Mouse (Mus musculus) forebrain, embryonic 16.5 days (tissue): ENCODE results near the gene Gm7534. TPM values are rescaled to one million over a fixed set of nuclear protein-coding genes. Genes with fewer than 3 reads are reported as not detected.
"Not testable (repeated sequence)": the region's sequence is repeated elsewhere in the genome, so short reads cannot be mapped to it uniquely, and the experiment has no call there.

Experiments
- ATAC-seq: fragments of 200-750 bp; cut with Nextera tagmentation; 2 replicates; pipeline ENCODE4 v1.8.0; 2017; ENCODE audit warnings: mild to moderate bottlenecking, moderate library complexity
- H3K27ac ChIP-seq: fragments of 300-500 bp; sonication (generic); 2 replicates; pipeline ENCODE4 v1.5.1; 2014; ENCODE audit warnings: low read length, control low read depth
- H3K27me3 ChIP-seq: fragments of 300-500 bp; sonication (generic); replicated peaks from 2 replicates; pipeline ENCODE4 v1.6.1; 2014; ENCODE audit warnings: low read length; ENCODE audit not compliant: control insufficient read depth, insufficient read depth
- H3K36me3 ChIP-seq: fragments of 300-500 bp; sonication (generic); 2 replicates; pipeline ENCODE4 v1.6.1; 2014; ENCODE audit not compliant: control insufficient read depth, insufficient read depth
- H3K4me1 ChIP-seq: fragments of 300-500 bp; sonication (generic); replicated peaks from 2 replicates; pipeline ENCODE4 v1.6.1; 2014; ENCODE audit warnings: low read length; ENCODE audit not compliant: control insufficient read depth, insufficient read depth
- H3K4me2 ChIP-seq: fragments of 300-500 bp; sonication (generic); 2 replicates; pipeline ENCODE4 v1.6.1; 2014; ENCODE audit warnings: mild to moderate bottlenecking, low read length, control low read depth
- H3K4me3 ChIP-seq: fragments of 300-500 bp; sonication (generic); replicated peaks from 2 replicates; pipeline ENCODE4 v1.5.1; 2014; ENCODE audit warnings: mild to moderate bottlenecking, low read length, control low read depth
- H3K9ac ChIP-seq: fragments of 300-500 bp; sonication (generic); replicated peaks from 2 replicates; pipeline ENCODE4 v1.6.1; 2014; ENCODE audit warnings: low read depth, low read length, control low read depth
- H3K9me3 ChIP-seq: fragments of 300-500 bp; sonication (generic); 2 replicates; pipeline ENCODE4 v1.6.1; 2016; ENCODE audit warnings: low read length; ENCODE audit not compliant: control insufficient read depth
- WGBS: fragments of 180-500 bp; shearing (Covaris S2); extraction: QIAGEN DNeasy Blood & Tissue Kit; methylation state at CpG from one replicate; pipeline ENCODE4 v1.1.7; 2014; 5-methylcytosine and 5-hydroxymethylcytosine counted together
- polyA plus RNA-seq: library from polyadenylated mRNA; unstranded; fragments of >200 nt; fragmentation: Nextera tagmentation; extraction: Ambion mirVana; gene quantifications from 2 replicates; pipeline ENCODE4 v1.2.1, GENCODE M21; 2015

Gene Gm7534
- polyA plus RNA-seq, 1 experiment from 2014 or later: not detected

GRCm38 (mm10) chr4:134172391-134172790 is 30.4 kb downstream of the Gm7534 start:
- H3K9me3 ChIP-seq: no peaks in the 10 kb centered on the region
- no peak overlapping the region for H3K9ac ChIP-seq
- no peak for ATAC-seq
- no peaks in the 10 kb centered on the region for H3K27me3 ChIP-seq
- H3K36me3 ChIP-seq: no peaks in the 10 kb centered on the region; the same call in 1 of the 2 replicates
- no peak overlapping the region for H3K4me2 ChIP-seq
- H3K4me1 ChIP-seq: no peaks in the 10 kb centered on the region
- H3K27ac ChIP-seq: no peak overlapping the region
- WGBS: 69% methylated on average over 3 of the region's 3 CpGs
- H3K4me3 ChIP-seq: no peak overlapping the region

- ATAC-seq: no peak
- Histone ChIP-seq H3K27me3 (no peaks in the 10 kb centered on the region), H3K27ac (no peak overlapping the region), H3K4me3 (no peak overlapping the region), H3K36me3 (no peaks in the 10 kb centered on the region), H3K4me2 (no peak overlapping the region), H3K4me1 (no peaks in the 10 kb centered on the region), H3K9me3 (no peaks in the 10 kb centered on the region), H3K9ac (no peak overlapping the region)
- 94% methylated on average over 3 of the region's 3 CpGs for WGBS
Measured at GRCm38 (mm10) chr4:134166906-134167305, 35.9 kb downstream of the Gm7534 start.

DNA sequence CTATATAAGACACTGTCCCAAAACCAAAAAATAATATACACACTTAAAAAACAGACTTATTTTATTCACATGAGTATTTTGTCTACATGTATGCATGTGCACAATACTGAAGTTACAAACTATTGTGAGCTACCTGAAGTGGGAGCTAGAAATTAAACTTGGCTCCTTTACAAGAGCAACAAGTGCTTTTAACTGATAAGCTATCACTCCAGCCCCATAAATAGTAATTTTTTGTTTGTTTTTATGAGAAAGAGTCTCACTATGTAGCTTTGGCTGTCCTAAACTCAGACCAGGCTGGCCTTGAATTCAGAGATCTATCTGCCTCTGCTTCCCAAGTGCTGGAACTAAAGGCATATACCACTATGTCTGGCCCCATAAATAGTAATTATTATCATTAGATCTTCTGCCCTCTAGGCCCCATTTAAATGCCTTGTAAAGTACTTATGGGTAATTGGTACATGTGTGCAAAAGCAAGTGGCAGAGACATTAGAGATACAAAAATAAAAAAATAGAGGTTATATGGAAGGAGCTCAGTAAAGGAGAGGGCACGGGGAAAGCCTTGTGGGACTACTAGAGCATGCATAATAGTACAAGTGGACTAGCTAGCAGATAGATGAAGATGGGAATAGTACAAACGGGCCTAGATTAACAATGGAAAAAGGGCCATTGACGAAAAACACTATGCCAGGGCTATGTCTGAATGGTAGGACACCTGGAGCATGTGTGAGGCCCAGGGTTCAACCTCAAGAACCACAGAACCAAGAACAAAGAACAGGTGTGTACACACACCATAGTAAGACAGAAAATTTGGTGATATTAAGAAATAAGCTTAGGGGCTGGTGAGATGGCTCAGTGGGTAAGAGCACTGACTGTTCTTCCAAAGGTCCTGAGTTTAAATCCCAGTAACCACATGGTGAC is 37.0 kb downstream of the Gm7534 start:
- Histone ChIP-seq H3K4me2 (no peak overlapping the region), H3K27me3 (no peaks in the 10 kb centered on the region), H3K27ac (no peak overlapping the region), H3K4me1 (no peaks in the 10 kb centered on the region), H3K4me3 (no peak overlapping the region), H3K9ac (no peak overlapping the region), H3K36me3 (no peaks in the 10 kb centered on the region), H3K9me3 (no peaks in the 10 kb centered on the region)
- ATAC-seq: no peak
- WGBS: 83% methylated on average over 3 of the region's 3 CpGs

DNA sequence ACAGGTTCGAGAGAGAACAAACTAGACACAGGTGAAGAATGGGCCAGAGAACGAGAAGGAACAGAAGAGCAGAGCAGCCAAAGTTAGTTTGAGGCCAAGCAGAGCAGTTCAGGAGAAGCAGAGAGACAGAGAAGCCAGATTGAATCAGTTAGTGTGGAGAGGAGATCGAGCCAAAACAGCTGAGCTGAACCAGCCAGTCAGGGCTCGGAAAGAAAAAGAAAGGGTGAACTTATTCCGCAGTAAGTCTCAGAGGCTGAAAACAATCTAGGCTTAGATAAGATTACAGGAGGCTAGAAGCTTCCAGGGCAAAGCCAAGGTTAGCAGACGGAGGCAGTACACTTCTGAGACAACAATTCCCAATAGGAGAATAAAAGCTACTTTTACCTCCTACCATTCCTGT is 37.8 kb downstream of the Gm7534 start:
- no peak overlapping the region for H3K4me3 ChIP-seq
- no peak overlapping the region for H3K4me2 ChIP-seq
- H3K9ac ChIP-seq: no peak overlapping the region
- H3K27ac ChIP-seq: no peak overlapping the region
- ATAC-seq: no peak
- H3K27me3 ChIP-seq: no peaks in the 10 kb centered on the region
- H3K9me3 ChIP-seq: no peaks in the 10 kb centered on the region
- WGBS: 85% methylated on average over 6 of the region's 6 CpGs
- no peaks in the 10 kb centered on the region for H3K36me3 ChIP-seq
- H3K4me1 ChIP-seq: no peaks in the 10 kb centered on the region

GRCm38 (mm10) chr4:134164591-134164990 is 38.2 kb downstream of the Gm7534 start:
- H3K4me3 ChIP-seq: no peak overlapping the region
- no peaks in the 10 kb centered on the region for H3K9me3 ChIP-seq
- H3K4me2 ChIP-seq: no peak overlapping the region
- ATAC-seq: no peak
- H3K9ac ChIP-seq: no peak overlapping the region
- no peaks in the 10 kb centered on the region for H3K27me3 ChIP-seq
- H3K27ac ChIP-seq: no peak overlapping the region
- WGBS: 94% methylated on average over 4 of the region's 6 CpGs
- H3K4me1 ChIP-seq: no peaks in the 10 kb centered on the region
- no peaks in the 10 kb centered on the region for H3K36me3 ChIP-seq

DNA sequence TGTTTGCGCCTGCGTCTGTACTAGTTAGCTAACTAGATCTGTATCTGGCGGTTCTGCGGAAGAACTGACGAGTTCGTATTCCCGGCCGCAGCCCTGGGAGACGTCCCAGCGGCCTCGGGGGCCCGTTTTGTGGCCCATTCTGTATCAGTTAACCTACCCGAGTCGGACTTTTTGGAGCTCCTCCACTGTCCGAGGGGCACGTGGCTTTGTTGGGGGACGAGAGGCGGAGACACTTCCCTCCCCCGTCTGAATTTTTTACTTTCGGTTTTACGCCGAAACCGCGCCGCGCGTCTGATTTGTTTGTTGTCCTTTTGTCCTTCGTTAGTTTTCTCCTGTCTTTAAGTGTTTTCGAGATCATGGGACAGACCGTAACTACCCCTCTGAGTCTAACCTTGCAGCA is 42.7 kb downstream of the Gm7534 start:
- H3K4me3 ChIP-seq: peak overlapping the region; percentile 53
- ATAC-seq: not testable (repeated sequence)
- WGBS: 7% methylated on average over 25 of the region's 30 CpGs

GRCm38 (mm10) chr4:134158774-134159173 is 44.0 kb downstream of the Gm7534 start:
- Histone ChIP-seq H3K27ac (no peak overlapping the region), H3K4me2 (no peak overlapping the region), H3K9me3 (no peaks in the 10 kb centered on the region), H3K9ac (no peak overlapping the region), H3K4me1 (no peaks in the 10 kb centered on the region), H3K36me3 (peaks cover 3% of the 10 kb centered on the region; the same call in 1 of the 2 replicates), H3K27me3 (no peaks in the 10 kb centered on the region), H3K4me3 (no peak overlapping the region)
- no peak for ATAC-seq
- 82% methylated on average over 6 of the region's 6 CpGs for WGBS

More for the DNA sequence above, 42.7 kb downstream of the Gm7534 start:
- H3K9me3 ChIP-seq, H3K4me1 ChIP-seq, H3K27me3 ChIP-seq, H3K27ac ChIP-seq, H3K36me3 ChIP-seq: not testable (repeated sequence)
- Histone ChIP-seq H3K4me2 (peak overlapping the region; percentile 52), H3K9ac (0 out of 2 replicates have a peak overlapping the region, but pooled peaks have one; percentile 37)

DNA sequence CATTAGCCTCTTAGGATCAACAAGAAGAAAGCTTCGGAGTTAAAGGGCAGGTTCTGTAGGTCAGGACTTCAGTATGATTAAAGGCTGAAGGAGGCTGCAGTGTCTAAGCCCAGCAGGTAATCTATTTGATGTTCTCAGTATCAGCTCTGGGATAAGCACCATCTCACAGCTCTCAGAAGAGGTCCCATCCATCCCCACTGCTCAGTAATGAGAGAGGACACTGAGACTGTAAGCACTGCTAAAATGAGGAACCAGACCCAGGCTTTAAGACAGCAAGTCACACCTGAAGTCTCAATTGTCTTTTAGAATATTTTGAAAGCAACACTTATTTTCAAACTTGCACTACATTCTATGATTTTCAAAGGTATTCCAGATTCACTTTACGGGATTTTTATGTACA is 45.2 kb downstream of the Gm7534 start:
- H3K9me3 ChIP-seq: no peaks in the 10 kb centered on the region
- H3K4me3 ChIP-seq: no peak overlapping the region
- H3K27me3 ChIP-seq: no peaks in the 10 kb centered on the region
- no peaks in the 10 kb centered on the region for H3K4me1 ChIP-seq
- no peak overlapping the region for H3K27ac ChIP-seq
- no peak overlapping the region for H3K4me2 ChIP-seq
- peaks cover 5% of the 10 kb centered on the region; the same call in 1 of the 2 replicates for H3K36me3 ChIP-seq
- H3K9ac ChIP-seq: no peak overlapping the region
- WGBS: 81% methylated on average over 2 of the region's 2 CpGs
- ATAC-seq: no peak

DNA sequence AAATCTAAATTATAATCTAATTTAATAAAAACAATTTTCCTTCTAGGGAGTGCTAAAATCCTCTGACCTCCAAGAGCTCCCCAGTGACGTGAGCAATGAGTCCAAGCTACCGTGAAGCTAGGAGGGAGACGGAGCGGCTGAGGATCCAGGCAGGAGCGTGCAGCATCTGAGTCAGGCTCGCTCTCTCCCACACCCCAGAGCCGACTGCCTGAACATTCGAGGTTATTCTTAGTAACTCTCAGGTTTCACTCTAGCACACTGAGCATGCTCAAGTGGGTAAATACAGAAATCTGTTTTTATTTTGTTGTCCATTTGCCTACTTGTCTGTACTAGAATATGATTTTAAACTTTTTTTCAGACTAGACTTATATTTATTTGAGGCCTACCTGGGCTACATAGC is 46.1 kb downstream of the Gm7534 start:
- WGBS: 87% methylated on average over 8 of the region's 8 CpGs
- H3K9ac ChIP-seq: no peak overlapping the region
- peaks cover 7% of the 10 kb centered on the region; the same call in 1 of the 2 replicates for H3K36me3 ChIP-seq
- H3K27me3 ChIP-seq: no peaks in the 10 kb centered on the region
- H3K4me3 ChIP-seq: no peak overlapping the region
- H3K9me3 ChIP-seq: no peaks in the 10 kb centered on the region
- ATAC-seq: no peak
- H3K4me1 ChIP-seq: no peaks in the 10 kb centered on the region
- H3K27ac ChIP-seq: no peak overlapping the region
- H3K4me2 ChIP-seq: no peak overlapping the region
